Mouse (Mus musculus) monocyte, adult 5-6 weeks (primary cell): ENCODE results near the gene Lin54. TPM values are rescaled to one million over a fixed set of nuclear protein-coding genes. Genes with fewer than 3 reads are reported as not detected.

Experiments used
- ATAC-seq: fragments of 153-309, 156-312 bp; replicated peaks from 2 replicates; pipeline ENCODE4 v1.8.0; 2017; ENCODE audit warnings: mild to moderate bottlenecking; ENCODE audit not compliant: low TSS enrichment, insufficient number of reproducible peaks, severe bottlenecking, poor library complexity, low FRiP score
- total RNA-seq: library from RNA; stranded (forward); fragments of 200-1000, 200-491, 200-594 nt; gene quantifications from 3 replicates; pipeline ENCODE4 v1.2.3, GENCODE M21; 2017

Gene Lin54
- total RNA-seq, result 29.8 to 43.7 TPM (median 33.5 TPM) in 3 replicates

GRCm38 (mm10) chr5:100500458-100500961 lies at the start of gene Lin54:
TSS of gene Lin54 (minus strand) at chr5:100500639.
- ATAC-seq, result peak; percentile 84

GRCm38 (mm10) chr5:100550151-100550550 lies 49.7 kb upstream of the Lin54 start:
- peak; percentile 27; the same call in 1 of the 2 replicates for ATAC-seq

GRCm38 (mm10) chr5:100549311-100549710 lies 48.9 kb upstream of the Lin54 start:
- no peak for ATAC-seq

- ATAC-seq, result no peak
These were observed 47.8 kb upstream of the Lin54 start for GRCm38 (mm10) chr5:100548236-100548635.

- 0 out of 2 replicates have a peak, but pooled peaks have one; percentile 63 for ATAC-seq
These were observed 46.0 kb upstream of the Lin54 start for GRCm38 (mm10) chr5:100546294-100547080.

GRCm38 (mm10) chr5:100536638-100537037 lies 36.2 kb upstream of the Lin54 start:
- ATAC-seq, result peak; percentile 86

- no peak for ATAC-seq
These were observed 35.4 kb upstream of the Lin54 start for GRCm38 (mm10) chr5:100535826-100536225.

- ATAC-seq, result peak; percentile 95
These were observed 25.7 kb upstream of the Lin54 start for GRCm38 (mm10) chr5:100526164-100526563.

- no peak for ATAC-seq
These were observed 25.2 kb upstream of the Lin54 start for GRCm38 (mm10) chr5:100525620-100526019.

GRCm38 (mm10) chr5:100524921-100525320 lies 24.5 kb upstream of the Lin54 start:
- no peak for ATAC-seq

GRCm38 (mm10) chr5:100523331-100523730 lies 22.9 kb upstream of the Lin54 start:
- no peak for ATAC-seq

GRCm38 (mm10) chr5:100520223-100520622 lies 19.8 kb upstream of the Lin54 start:
- no peak for ATAC-seq

- ATAC-seq, result no peak
These were observed 18.6 kb upstream of the Lin54 start for GRCm38 (mm10) chr5:100519027-100519411.

GRCm38 (mm10) chr5:100518049-100519026 lies 17.9 kb upstream of the Lin54 start, which contains the start of gene Cops4:
TSS of gene Cops4 (plus strand) at chr5:100518309.
- ATAC-seq, result peak; percentile 100

- ATAC-seq, result no peak
These were observed 12.1 kb upstream of the Lin54 start for GRCm38 (mm10) chr5:100512576-100512975.

- ATAC-seq, result peak; percentile 76
These were observed 8.8 kb upstream of the Lin54 start for GRCm38 (mm10) chr5:100509247-100509646.

GRCm38 (mm10) chr5:100501267-100501666 lies 828 bp upstream of the Lin54 start:
- ATAC-seq, result no peak

GRCm38 (mm10) chr5:100499831-100500304 lies 571 bp downstream of the Lin54 start:
- ATAC-seq, result 0 out of 2 replicates have a peak, but pooled peaks have one; percentile 7

- ATAC-seq, result no peak
These were observed 1.2 kb downstream of the Lin54 start for GRCm38 (mm10) chr5:100499243-100499642.
